Mouse (Mus musculus): ENCODE data around the gene Gbgt1.

The Gbgt1 gene

GRCm38 (mm10) chr2:28528354-28528730 lies 31.7 kb downstream of the Gbgt1 start:
- no peak for DNase-seq (ENCODE audit: low spot score in 2 of 2)

- DNase-seq (ENCODE audit: low spot score in 2 of 2) = no peak
Observed at GRCm38 (mm10) chr2:28529856-28530255, 33.2 kb downstream of the Gbgt1 start.

- no peak for DNase-seq (ENCODE audit: low spot score in 2 of 2)
Observed at GRCm38 (mm10) chr2:28530311-28530710, 33.6 kb downstream of the Gbgt1 start.

GRCm38 (mm10) chr2:28532938-28533771 lies 36.5 kb downstream of the Gbgt1 start:
- DNase-seq (ENCODE audit: low spot score in 2 of 2) = peak; percentile 87 to 92

- no peak for DNase-seq (ENCODE audit: low spot score in 2 of 2)
Observed at GRCm38 (mm10) chr2:28533901-28534435, 37.3 kb downstream of the Gbgt1 start.

GRCm38 (mm10) chr2:28534436-28535262 lies 38.0 kb downstream of the Gbgt1 start:
- DNase-seq (ENCODE audit: low spot score in 2 of 2) = no peak

GRCm38 (mm10) chr2:28535263-28535540 lies 38.5 kb downstream of the Gbgt1 start:
- DNase-seq (ENCODE audit: low spot score in 2 of 2) = no peak

GRCm38 (mm10) chr2:28535650-28536049 lies 39.0 kb downstream of the Gbgt1 start:
- DNase-seq (ENCODE audit: low spot score in 2 of 2) = no peak

GRCm38 (mm10) chr2:28536166-28536565 lies 39.5 kb downstream of the Gbgt1 start:
- DNase-seq (ENCODE audit: low spot score in 2 of 2) = no peak

- peak in 1 of 2 experiments; percentile 67 for DNase-seq (ENCODE audit: low spot score in 2 of 2)
Observed at GRCm38 (mm10) chr2:28536766-28537633, 40.3 kb downstream of the Gbgt1 start.

- DNase-seq (ENCODE audit: low spot score in 2 of 2) = no peak
Observed at GRCm38 (mm10) chr2:28537634-28537920, 40.9 kb downstream of the Gbgt1 start.

GRCm38 (mm10) chr2:28537995-28538816 lies 41.5 kb downstream of the Gbgt1 start:
- DNase-seq (ENCODE audit: low spot score in 2 of 2) = no peak

GRCm38 (mm10) chr2:28538817-28539128 lies 42.1 kb downstream of the Gbgt1 start:
- DNase-seq (ENCODE audit: low spot score in 2 of 2) = no peak

- DNase-seq (ENCODE audit: low spot score in 2 of 2) = peak in 1 of 2 experiments; percentile 62
Observed at GRCm38 (mm10) chr2:28539206-28539605, 42.5 kb downstream of the Gbgt1 start.

- no peak for DNase-seq (ENCODE audit: low spot score in 2 of 2)
Observed at GRCm38 (mm10) chr2:28539949-28540348, 43.3 kb downstream of the Gbgt1 start.

- no peak for DNase-seq (ENCODE audit: low spot score in 2 of 2)
Observed at GRCm38 (mm10) chr2:28540587-28541227, 44.0 kb downstream of the Gbgt1 start.

GRCm38 (mm10) chr2:28543894-28544293 lies 47.2 kb downstream of the Gbgt1 start:
- no peak for DNase-seq (ENCODE audit: low spot score in 2 of 2)

GRCm38 (mm10) chr2:28545976-28546375 lies 49.3 kb downstream of the Gbgt1 start:
- DNase-seq (ENCODE audit: low spot score in 2 of 2) = no peak

GRCm38 (mm10) chr2:28546560-28546959 lies 49.9 kb downstream of the Gbgt1 start:
- no peak for DNase-seq (ENCODE audit: low spot score in 2 of 2)

- peak; percentile 86 for DNase-seq (ENCODE audit: low spot score in 2 of 2)
Observed at GRCm38 (mm10) chr2:28547237-28548172, 50.8 kb downstream of the Gbgt1 start.
